18 mouse cellular contexts compared by ENCODE assay signal in the genomic region with DNA sequence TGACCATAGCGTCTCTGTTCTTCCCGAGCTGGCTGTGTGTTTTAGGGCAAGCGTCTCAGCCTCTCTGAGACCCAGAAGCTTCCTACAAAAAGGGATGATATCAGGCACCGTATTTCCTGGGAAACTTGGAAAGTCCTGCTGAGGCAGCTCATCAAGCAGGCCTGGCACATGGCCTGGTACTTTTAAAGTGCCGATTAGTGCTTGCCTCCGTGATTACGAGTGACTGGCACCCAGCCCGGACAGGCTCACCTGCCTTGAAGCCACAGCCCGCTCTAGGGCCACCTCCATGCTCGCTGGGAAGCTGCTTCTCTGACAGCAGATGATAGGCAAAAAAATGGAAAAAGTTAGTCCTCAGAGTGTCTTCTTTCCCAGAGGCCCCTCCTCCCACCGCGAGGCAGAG. TPM values are rescaled to one million over a fixed set of nuclear protein-coding genes. Genes with fewer than 3 reads are reported as not detected.
A peak's percentile ranks its signal among the peaks of the same experiment; 100 is the strongest.
DNase-seq lines count a peak whose midpoint lies in the region; ATAC-seq lines count a peak whose summit lies in the region.
"Had no signal": no experiment of that assay in that cellular context is flagged by ENCODE, and none has a peak within 500 bp of the region (broad histone marks: within the 10 kb centered on the region; RNA-seq: fewer than 3 reads in every experiment).

No protein-coding gene starts in this region.

- no peak overlapping the region for H3K27ac ChIP-seq in hindbrain, embryonic 13.5 days
- H3K27ac ChIP-seq in hindbrain, embryonic 14.5 days, result no peak overlapping the region
- peak overlapping the region; percentile 50; the same call in 1 of the 2 replicates for H3K27ac ChIP-seq in limb, embryonic 10.5 days
- H3K27ac ChIP-seq: left cerebral cortex, adult 2 months; liver, embryonic 13.5 days had no signal

- H3K36me3 ChIP-seq in hindbrain, embryonic 13.5 days, result no peaks in the 10 kb centered on the region
- no peaks in the 10 kb centered on the region for H3K36me3 ChIP-seq in hindbrain, embryonic 14.5 days (replicated peaks; ENCODE audit: control insufficient read depth, insufficient read depth)
- no peaks in the 10 kb centered on the region for H3K36me3 ChIP-seq in limb, embryonic 10.5 days
- H3K36me3 ChIP-seq: heart, embryonic 12.5 days; liver, embryonic 13.5 days had no signal

- H3K4me2 ChIP-seq in hindbrain, embryonic 13.5 days, result no peak overlapping the region
- H3K4me2 ChIP-seq in hindbrain, embryonic 14.5 days (replicated peaks), result no peak overlapping the region
- H3K4me2 ChIP-seq: heart, embryonic 12.5 days; liver, embryonic 13.5 days had no signal

- DNase-seq in hindbrain, embryonic 14.5 days (ENCODE audit: low spot score), result no peak
- peak; percentile 41 for DNase-seq in NIH3T3 (ENCODE audit: low read depth)
- DNase-seq in limb, embryonic 10.5 days (ENCODE audit: low spot score), result no peak
- peak; percentile 75 for DNase-seq in lung, postnatal 36 days
- DNase-seq in kidney, adult 9 months, result no peak
- no peak for DNase-seq in adrenal gland, adult 2 months
- DNase-seq: adrenal gland, postnatal 25 days; cerebellum, adult 2 months; cerebellum, postnatal 36 days; liver, embryonic 13.5 days; right cerebral cortex, adult 18-20 months; thymus, postnatal 25 days had no signal

- H3K4me3 ChIP-seq in hindbrain, embryonic 13.5 days, result no peak overlapping the region
- no peak overlapping the region for H3K4me3 ChIP-seq in hindbrain, embryonic 14.5 days (replicated peaks; ENCODE audit: low read length)
- no peak overlapping the region for H3K4me3 ChIP-seq in limb, embryonic 10.5 days
- H3K4me3 ChIP-seq: erythroblast, embryonic 14.5 days; heart, embryonic 12.5 days; left cerebral cortex, adult 2 months; liver, embryonic 13.5 days had no signal

- 0 out of 2 replicates have a peak overlapping the region, but pooled peaks have one; percentile 19 for H3K9ac ChIP-seq in hindbrain, embryonic 13.5 days
- no peak overlapping the region for H3K9ac ChIP-seq in hindbrain, embryonic 14.5 days
- H3K9ac ChIP-seq: heart, embryonic 12.5 days; liver, embryonic 13.5 days had no signal

- peaks cover 36% of the 10 kb centered on the region for H3K4me1 ChIP-seq in hindbrain, embryonic 13.5 days (replicated peaks)
- H3K4me1 ChIP-seq in hindbrain, embryonic 14.5 days (replicated peaks; ENCODE audit: control insufficient read depth, insufficient read depth, low read length), result peaks cover 15% of the 10 kb centered on the region; the same call in 1 of the 2 replicates
- H3K4me1 ChIP-seq in limb, embryonic 10.5 days, result peaks cover 57% of the 10 kb centered on the region

- WGBS in hindbrain, embryonic 13.5 days, result 71% methylated on average over 12 of the region's 12 CpGs
- 77% methylated on average over 12 of the region's 12 CpGs for WGBS in hindbrain, embryonic 14.5 days
- WGBS in limb, embryonic 10.5 days, result 86% methylated on average over 12 of the region's 12 CpGs

- no peak for ATAC-seq in hindbrain, embryonic 13.5 days (ENCODE audit: low FRiP score)
- no peak for ATAC-seq in hindbrain, embryonic 14.5 days (ENCODE audit: low FRiP score)
- ATAC-seq: activated CD4-positive, CD25-positive, alpha-beta regulatory T cell, adult 4 months; forebrain, embryonic 16.5 days had no signal

- H3K27me3 ChIP-seq in hindbrain, embryonic 13.5 days, result peaks cover 4% of the 10 kb centered on the region; the same call in 1 of the 2 replicates
- H3K27me3 ChIP-seq in hindbrain, embryonic 14.5 days (ENCODE audit: control insufficient read depth, insufficient read depth, low read length), result no peaks in the 10 kb centered on the region
- no peaks in the 10 kb centered on the region for H3K27me3 ChIP-seq in limb, embryonic 10.5 days (ENCODE audit: low read depth, poor library complexity, severe bottlenecking)
- H3K27me3 ChIP-seq: liver, embryonic 13.5 days had no signal

- no peaks in the 10 kb centered on the region for H3K9me3 ChIP-seq in hindbrain, embryonic 13.5 days
- no peaks in the 10 kb centered on the region for H3K9me3 ChIP-seq in hindbrain, embryonic 14.5 days (ENCODE audit: control insufficient read depth, low read length)
- H3K9me3 ChIP-seq in limb, embryonic 10.5 days (replicated peaks), result no peaks in the 10 kb centered on the region
- H3K9me3 ChIP-seq: heart, embryonic 12.5 days; liver, embryonic 13.5 days had no signal

RNA-seq across cellular contexts. Expression of gene Dlk1, which starts 32.6 kb away (rescaled TPM):
- polyA plus RNA-seq in hindbrain, embryonic 13.5 days (2015; fragmentation: Nextera tagmentation; extraction: Ambion mirVana), result 88.0 and 102 TPM in 2 replicates
- polyA plus RNA-seq in hindbrain, embryonic 14.5 days (2014; fragmentation: Nextera tagmentation; extraction: Ambion mirVana), result 62.6 and 73.4 TPM in 2 replicates
- 106 and 159 TPM in 2 replicates for polyA plus RNA-seq in limb, embryonic 10.5 days (2016; fragmentation: Nextera tagmentation; extraction: Ambion mirVana)
- total RNA-seq in adrenal gland, adult 2 months (2021), result 100 to 1,000 TPM; 623 to 917 TPM
- polyA plus RNA-seq in adrenal gland, adult 2 months (2012; rRNA removed), result 1,239 and 1,424 TPM in 2 replicates
- polyA plus RNA-seq: activated CD4-positive, CD25-positive, alpha-beta regulatory T cell, adult 4 months had no signal

Comparison
In these comparisons a context has a peak if more than half of its experiments do, and no peak if none do; other contexts are left out.
1. DNase-seq: peak in NIH3T3 (single experiment) and lung, postnatal 36 days (single experiment); none in hindbrain, embryonic 14.5 days (single experiment), limb, embryonic 10.5 days (single experiment), kidney, adult 9 months (single experiment) and adrenal gland, adult 2 months (single experiment).